Mouse (Mus musculus) lung, postnatal 14 days (tissue): ENCODE data around the gene Rassf7.

ENCODE experiments used
- DNase-seq: peaks from one replicate; pipeline ENCODE4 v3.0.0; 2021

Gene Rassf7

GRCm38 (mm10) chr7:141215101-141215879 lies at the start of gene Rassf7:
Gene Rassf7 (plus strand): TSS chr7:141215860.
- peak; percentile 93 for DNase-seq

- DNase-seq, result peak; percentile 64
Measured at GRCm38 (mm10) chr7:141167901-141168517, 47.7 kb upstream of the Rassf7 start.

GRCm38 (mm10) chr7:141168518-141168953 lies 47.1 kb upstream of the Rassf7 start:
- DNase-seq, result peak; percentile 78

GRCm38 (mm10) chr7:141169300-141169699 lies 46.4 kb upstream of the Rassf7 start:
- peak; percentile 67 for DNase-seq

GRCm38 (mm10) chr7:141169866-141170265 lies 45.8 kb upstream of the Rassf7 start:
- no peak for DNase-seq

- DNase-seq, result peak; percentile 91
Measured at GRCm38 (mm10) chr7:141172116-141173006, 43.3 kb upstream of the Rassf7 start, which contains the start of gene Rnh1. Gene Rnh1 (minus strand): TSS chr7:141172857.

- DNase-seq, result no peak
Measured at GRCm38 (mm10) chr7:141173323-141173850, 42.3 kb upstream of the Rassf7 start.

GRCm38 (mm10) chr7:141175068-141175467 lies 40.6 kb upstream of the Rassf7 start:
- DNase-seq, result no peak

GRCm38 (mm10) chr7:141176173-141176572 lies 39.5 kb upstream of the Rassf7 start:
- peak; percentile 94 for DNase-seq

GRCm38 (mm10) chr7:141188194-141188593 lies 27.5 kb upstream of the Rassf7 start:
- no peak for DNase-seq

GRCm38 (mm10) chr7:141188733-141189132 lies 26.9 kb upstream of the Rassf7 start:
- no peak for DNase-seq

- DNase-seq, result no peak
Measured at GRCm38 (mm10) chr7:141190220-141190619, 25.4 kb upstream of the Rassf7 start.

- peak; percentile 38 for DNase-seq
Measured at GRCm38 (mm10) chr7:141191036-141191435, 24.6 kb upstream of the Rassf7 start.

- no peak for DNase-seq
Measured at GRCm38 (mm10) chr7:141191796-141192685, 23.6 kb upstream of the Rassf7 start.

GRCm38 (mm10) chr7:141192776-141193347 lies 22.8 kb upstream of the Rassf7 start:
- peak; percentile 45 for DNase-seq

GRCm38 (mm10) chr7:141193348-141193856 lies 22.3 kb upstream of the Rassf7 start:
- peak; percentile 35 for DNase-seq

- DNase-seq, result peak; percentile 99
Measured at GRCm38 (mm10) chr7:141193948-141194347, 21.7 kb upstream of the Rassf7 start, which contains the start of the genes Hras and Lrrc56. Gene Hras (minus strand): TSS chr7:141194005. Gene Lrrc56 (plus strand): TSS chr7:141194157.

- no peak for DNase-seq
Measured at GRCm38 (mm10) chr7:141194409-141194808, 21.3 kb upstream of the Rassf7 start.

GRCm38 (mm10) chr7:141194830-141195229 lies 20.8 kb upstream of the Rassf7 start:
- DNase-seq, result peak; percentile 91

GRCm38 (mm10) chr7:141195754-141196153 lies 19.9 kb upstream of the Rassf7 start:
- no peak for DNase-seq
